Mouse (Mus musculus) testis, postnatal 10 days (tissue): ENCODE results near the gene Mrtfb.

Experiments used
- DNase-seq: peaks from one replicate; pipeline ENCODE4 v3.0.0; 2021; ENCODE audit warnings: low spot score

Mrtfb gene

DNA sequence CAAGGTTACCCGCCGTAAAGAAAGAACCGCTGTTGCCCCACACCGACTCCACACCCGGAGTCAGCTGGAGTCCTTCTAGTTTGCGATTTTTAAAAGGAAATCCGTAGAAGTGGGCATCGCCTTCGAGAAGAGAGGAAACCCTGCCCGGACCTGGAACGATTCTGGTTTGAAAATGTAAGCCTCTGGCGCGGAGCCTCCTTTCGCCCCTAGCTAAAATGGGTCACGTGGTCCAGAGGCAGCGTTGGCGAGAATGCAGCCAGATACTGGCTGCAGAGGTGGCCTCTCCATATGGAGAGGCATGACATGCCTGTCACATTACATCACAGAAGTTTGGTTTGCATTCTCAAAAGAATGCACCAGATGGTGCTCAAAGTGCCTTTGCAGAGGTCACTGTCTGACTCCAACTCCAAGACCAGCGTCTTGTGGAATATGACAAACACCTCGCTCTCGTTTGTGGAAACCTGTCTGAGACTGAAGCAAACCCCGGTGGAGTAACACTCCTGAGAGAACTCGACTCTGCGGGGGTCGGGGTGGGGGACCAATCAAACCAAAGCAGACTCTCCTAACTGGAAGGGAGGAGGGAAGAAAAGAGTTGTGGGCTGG lies 181.6 kb downstream of the Mrtfb start:
- DNase-seq, result peak; percentile 68

DNA sequence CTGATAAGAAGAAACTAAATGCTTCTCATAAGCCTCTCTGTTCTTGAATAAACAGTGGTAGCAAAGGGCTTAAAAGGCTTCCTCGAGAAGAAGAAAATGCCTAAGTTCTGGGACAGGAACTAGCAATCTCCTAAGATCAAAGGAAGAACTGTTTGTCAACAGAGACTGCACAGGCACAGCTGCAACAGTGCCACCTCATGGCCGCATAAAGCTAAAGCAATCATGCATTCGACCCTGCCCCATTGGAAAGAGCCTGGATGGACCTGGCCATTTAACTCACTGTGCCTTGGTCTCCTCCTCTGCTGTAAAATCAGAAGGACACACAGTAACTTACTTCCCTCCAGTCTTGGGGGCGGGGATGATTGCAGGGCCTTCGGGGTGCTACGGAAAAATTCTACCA lies 184.2 kb downstream of the Mrtfb start:
- DNase-seq, result peak; percentile 76

DNA sequence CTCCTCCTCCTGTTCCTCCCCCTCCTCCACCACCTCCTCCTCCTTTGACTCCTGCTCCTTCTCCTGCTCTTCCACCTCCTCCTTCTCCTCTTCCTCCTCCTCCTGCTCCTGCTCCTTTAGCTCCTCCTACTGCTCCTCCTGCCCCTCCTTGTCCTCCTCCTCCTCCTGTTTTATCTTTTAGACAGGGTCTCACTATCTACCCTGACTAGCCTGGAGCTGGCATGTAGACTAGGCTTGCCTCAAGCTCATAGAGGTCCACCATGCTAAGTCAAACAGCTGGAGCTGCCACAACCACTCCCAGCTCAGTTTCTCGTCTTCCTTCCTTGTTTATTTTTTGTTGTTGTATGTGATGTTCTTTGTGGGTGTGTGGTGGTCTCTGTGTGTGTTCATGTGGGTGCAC lies 187.5 kb downstream of the Mrtfb start:
- no peak for DNase-seq

DNA sequence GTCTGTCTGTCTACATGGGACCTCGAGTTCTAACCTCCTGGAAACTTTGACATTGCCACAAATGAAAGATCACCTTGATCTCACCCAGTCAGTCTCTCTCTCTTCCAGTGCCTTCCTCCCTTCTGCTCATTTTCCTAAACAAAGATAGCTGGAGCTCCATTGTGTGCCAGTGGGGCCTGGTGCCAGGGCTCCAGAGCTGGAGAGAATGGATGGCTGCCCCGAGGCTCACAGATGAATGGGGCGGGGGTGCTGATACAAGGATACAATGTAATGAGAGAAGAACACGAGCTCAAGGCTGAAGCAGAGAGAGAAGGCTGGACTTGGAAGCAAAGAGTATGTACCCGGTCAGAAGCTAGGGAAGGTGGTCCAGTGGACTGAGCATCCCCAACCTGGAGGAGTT lies 189.2 kb downstream of the Mrtfb start:
- DNase-seq, result peak; percentile 80

DNA sequence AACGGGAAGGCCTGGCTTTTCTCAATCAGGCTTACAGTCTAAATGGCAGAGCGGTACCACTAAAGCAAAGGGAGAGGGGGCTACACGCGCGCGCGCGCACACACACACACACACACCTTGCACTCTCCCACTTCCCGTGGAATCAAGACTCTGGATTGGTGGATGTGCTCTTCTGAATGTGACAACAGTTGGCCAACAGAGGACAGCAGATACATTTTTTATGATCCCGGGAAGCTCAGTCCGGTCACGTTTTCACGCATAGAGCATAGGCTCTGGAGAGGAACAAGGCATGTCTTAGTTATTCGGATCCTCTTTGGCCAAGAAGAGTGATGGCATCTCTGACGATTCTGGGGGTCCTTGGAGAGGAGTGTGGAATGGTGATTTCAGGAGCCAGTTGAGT lies 190.2 kb downstream of the Mrtfb start:
- no peak for DNase-seq

DNA sequence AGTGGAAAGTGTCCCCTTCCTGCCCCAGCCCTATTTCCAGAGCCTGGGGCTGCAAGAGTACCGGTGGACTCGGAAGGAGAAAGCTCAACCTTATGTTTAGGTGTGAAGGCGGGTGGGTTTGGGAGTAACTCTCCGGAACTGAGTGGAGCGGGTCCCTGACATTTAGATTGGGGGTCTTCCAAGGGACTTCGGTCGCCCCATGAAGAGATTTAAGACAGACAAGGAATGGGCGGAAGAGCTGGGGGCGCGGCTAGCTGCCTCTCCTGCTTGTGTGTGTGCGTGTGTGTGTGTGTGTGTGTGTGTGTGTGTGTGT lies 190.6 kb downstream of the Mrtfb start:
- DNase-seq, result no peak

DNA sequence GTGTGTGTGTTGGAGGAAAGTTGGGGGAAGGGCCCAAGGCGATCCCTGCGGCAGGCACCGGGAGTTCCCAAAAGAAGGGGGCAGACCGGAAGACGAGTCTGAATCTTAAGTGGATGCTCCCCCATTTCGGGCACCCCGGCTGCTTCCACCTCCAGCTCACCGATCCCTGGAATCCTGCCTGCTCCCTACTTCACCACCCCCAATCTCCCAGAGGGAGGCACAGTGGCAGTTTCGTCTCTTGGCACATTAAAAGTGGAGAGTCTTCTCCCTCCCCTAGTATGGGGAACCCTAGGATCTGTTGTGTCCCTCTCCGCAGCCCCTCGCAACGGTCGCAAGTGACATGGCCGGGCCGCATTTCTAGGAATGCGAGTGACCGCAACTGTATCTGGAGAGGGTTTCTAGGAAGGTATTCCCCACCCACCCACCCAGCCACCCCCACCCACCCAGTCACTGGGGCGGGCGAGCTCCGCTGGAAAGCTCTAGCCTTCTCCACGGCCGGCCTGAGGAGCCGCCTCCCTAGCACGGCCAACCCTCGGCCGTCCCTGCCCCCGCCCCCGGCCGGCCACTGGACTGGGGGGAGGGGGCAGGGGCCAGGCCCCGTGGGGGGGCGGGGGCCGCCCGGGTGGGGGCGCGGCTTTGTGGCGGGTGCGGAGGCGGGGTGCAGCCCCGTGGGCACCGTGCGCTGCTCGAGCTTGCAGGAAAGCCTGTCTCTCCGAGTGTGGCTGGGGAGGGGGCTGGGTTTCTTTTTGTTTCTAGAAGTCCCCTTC lies 191.2 kb downstream of the Mrtfb start:
- peak; percentile 85 for DNase-seq

DNA sequence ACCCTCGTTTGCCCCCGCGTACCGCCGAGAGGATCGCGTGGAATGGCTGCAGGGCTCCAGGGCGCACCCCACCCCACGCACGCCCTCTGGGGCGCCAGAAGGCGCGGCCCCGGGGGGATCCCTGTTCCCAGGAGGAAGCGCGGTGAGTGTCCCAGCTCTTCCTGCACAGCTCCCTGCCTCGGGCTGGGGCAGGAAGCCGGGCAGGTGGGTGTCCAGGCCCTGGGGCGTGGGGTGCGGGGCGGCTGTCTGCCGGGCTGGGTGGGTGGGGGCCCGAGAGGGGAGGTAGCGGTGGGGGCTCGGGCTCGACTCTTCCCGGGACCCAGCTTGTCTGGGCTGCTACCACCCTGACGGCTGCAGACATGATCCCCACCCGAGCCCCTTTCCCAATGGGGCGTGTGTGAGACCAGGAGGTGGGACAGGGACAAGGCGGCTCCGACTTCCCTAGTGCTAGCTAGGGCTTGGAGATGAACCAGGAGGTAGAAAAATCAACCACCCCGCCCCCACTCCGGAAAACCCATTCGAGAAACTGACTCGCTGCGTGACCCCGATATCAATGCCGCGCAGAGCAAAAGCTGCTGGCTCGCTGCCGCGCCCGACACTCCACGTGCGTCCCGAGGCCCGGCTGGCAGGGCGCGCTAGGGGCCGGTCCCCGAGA lies 191.9 kb downstream of the Mrtfb start:
- peak; percentile 81 for DNase-seq

DNA sequence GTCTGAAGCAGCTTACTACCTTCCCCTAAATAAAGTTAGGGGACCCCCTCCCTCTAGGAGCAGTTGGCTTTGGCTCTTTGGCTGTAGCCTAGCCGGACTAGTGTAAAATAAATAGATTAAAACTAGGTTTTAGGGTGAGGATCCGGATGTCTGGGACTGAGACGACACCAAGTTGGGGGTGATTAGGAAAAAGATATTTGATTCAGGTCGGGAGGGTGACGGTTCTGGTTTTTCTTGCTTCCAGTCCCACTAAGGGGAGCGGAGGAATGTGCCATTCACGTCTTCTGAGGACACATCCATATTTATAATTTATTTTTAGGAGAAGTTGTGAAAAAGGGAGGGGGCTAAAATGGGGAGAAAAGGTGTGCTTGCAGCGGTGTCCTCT lies 192.4 kb downstream of the Mrtfb start:
- DNase-seq, result no peak

DNA sequence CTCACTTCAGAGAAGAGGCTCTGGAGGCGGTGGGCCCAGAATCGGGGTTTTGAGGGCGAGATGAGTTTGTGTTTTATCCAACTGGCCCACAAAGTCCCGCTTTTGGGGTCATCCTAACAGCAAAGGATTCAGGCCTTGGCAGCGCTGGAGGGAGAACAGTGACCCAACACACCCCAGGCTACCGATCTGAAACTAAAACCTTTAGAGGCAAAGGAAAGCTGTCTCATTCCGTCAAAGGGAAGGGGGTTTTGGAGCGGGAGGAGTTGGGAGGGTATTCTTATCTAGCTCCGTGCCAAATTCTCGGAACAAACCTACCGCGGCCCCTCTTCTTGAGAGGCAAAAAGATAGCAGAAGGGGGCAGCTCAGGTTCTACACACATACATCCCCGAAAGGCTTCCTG lies 193.2 kb downstream of the Mrtfb start:
- no peak for DNase-seq

DNA sequence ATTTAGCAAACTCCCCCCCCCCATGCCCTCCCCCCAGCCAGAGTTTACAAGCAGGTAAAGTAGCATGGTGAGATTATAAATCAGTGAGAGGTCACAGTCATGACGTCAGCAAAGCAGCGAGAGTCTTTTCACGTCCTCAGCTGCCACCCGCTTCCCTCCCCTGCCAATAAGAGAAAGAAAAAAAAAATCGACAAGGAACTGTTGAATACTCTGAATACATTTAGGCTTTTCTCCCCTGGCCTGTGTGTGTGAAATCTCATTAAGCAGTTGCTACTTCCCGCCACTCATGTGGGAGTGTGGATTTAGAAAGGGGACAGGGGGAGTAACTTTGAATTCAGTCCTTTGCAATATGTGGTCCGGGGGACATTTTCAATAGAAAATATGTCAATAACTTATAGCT lies 194.6 kb downstream of the Mrtfb start:
- no peak for DNase-seq

DNA sequence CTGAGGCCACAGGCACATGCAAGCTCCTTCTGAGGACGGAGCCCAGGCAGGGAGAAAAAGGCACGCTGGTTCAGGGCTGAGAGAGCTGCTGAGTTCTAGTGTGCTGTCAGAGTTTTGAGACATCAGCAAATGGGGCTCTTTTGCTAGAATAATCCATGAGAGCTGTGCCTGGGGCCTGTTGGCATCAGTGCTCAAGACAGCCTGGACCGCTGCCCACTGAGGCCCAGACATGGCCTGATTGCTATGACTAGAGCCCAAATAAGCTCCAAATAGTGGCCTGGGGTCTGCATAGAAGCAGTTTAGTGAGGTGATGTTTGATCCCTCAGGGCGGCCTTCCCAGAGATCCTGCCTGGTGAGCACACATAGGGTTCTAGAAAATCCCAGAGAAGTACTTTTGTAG lies 195.7 kb downstream of the Mrtfb start:
- DNase-seq, result no peak

DNA sequence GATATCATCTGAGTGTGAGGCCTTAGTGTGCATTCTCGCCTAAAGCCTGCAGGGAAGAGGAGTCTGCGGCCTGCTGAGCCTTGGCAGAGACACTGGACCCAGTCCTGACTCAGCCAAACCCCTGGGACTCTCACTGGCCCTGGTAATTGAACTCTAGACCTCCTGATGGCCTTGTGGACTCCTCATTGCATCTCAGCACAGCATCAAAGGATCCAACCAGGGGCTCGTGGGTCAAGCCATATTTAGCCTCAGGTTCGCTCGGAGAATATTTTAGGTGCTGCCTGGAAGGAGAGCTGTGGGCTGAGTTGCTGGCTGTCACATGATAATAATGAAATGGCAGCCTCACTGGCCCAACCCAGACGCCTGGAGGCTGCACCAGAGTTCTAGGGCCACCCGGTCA lies 196.4 kb downstream of the Mrtfb start:
- DNase-seq, result no peak

DNA sequence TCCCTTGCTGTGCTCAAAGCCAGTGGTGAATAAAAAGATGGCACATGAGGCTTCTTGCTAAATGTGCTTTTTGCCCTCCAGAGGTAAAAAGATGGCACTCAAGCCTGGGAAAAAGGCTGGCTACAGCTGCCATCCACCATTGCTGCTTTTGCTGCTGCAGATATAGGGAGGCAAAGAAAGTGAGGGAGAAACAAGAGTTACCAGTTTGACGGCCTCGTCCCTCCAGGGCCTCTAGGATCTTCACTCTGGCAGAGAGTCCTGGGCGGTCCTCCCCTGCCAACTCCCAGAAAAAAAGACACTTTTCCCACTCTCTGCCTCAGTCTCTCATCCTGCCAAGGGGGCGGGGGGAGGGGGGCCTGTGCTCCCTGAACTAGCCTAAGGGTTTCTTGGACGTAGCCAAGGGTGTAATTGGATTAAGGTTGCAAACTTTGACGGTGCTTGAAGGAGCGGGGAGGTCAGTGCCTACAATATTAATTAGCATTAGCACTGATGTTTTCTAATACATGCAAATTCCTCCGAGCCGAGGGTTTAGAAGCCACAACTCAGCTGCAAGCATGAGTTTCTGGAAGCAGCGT lies 197.8 kb downstream of the Mrtfb start:
- DNase-seq, result no peak

DNA sequence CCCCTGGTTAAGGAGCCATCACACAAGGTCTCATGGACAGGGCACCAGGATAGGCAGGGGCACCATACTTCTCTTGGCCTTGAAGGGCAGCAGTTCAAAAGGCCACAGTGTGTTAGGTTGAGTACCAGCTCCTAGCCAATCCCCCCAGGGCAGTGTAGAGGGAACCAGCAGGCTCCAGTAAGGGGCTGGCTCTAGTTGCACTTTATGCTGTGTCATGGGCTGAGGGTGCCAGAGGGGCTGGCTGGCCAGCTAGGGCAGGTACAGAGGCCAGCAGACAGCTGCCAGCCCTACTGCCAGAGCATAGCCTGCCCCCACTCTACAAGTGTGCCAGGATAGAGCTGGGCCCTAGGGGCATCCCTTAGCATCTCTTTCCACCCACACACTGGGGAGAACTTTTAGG lies 199.3 kb downstream of the Mrtfb start:
- no peak for DNase-seq

DNA sequence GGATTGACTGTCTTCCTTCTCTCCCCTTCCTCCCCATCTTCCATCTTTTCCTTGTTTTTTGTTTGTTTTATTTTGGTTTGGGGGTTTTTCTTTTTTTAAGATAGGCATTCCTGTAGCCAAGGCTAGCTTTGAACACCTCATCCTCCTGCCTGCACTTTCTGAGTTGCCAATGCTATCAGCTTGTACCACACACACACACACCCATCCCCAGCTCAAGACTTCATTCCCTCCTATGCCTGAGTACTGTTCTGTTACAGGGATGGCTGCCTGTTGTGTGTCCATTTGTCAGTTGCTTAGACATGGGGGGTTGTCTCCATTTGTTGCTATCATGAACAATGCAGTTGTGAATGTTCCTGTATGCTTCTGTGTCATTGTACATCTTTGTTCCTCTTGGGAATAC lies 202.3 kb downstream of the Mrtfb start:
- DNase-seq, result no peak

DNA sequence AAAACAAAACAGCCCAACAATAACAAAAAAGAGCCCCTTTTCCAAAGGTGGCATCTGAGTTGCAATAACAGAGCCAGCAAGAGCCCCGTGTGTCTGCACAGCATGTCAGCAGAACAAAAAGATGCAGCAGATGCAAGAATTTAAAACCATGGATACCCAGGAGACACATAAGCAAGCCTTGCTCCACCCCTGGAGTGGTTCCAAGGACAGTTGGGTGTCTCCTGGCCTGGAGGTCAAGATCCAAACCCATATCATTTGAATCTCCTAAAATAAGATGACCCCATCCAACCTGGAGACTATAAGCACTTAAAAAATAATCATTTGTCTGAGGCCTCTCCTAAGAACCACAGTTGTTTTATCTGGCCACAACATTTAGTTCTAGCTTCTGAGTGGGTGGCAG lies 203.8 kb downstream of the Mrtfb start:
- no peak for DNase-seq

DNA sequence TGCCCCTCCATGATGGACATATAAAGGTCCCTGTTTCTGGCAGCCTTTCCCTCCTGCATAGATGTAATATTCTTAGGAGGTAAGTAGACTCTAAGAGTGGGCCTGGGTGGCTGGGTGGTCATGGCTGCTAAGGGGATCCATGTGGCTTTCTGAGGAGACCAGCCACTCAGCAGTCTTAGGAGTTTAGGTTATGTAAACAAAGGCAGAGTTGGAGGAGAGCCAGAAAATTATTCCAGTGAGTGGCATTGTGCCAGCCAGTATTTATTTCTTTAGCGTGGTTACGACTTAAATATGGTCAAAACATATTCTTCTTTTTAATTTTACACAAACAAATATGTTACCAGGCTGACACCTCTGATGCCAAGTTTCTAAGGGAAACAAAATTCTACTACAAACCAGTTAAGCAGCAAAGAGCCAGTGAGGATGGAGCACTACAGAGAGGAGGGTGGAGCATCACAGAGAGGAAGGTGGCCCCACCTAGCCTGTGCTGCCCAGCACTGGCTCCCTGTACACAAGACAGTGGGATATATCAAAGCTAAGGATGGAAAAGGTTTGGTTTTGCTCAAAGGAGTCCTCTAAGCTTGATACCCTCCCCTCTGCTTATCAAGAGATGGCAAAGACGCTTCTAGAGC lies 204.6 kb downstream of the Mrtfb start:
- no peak for DNase-seq

DNA sequence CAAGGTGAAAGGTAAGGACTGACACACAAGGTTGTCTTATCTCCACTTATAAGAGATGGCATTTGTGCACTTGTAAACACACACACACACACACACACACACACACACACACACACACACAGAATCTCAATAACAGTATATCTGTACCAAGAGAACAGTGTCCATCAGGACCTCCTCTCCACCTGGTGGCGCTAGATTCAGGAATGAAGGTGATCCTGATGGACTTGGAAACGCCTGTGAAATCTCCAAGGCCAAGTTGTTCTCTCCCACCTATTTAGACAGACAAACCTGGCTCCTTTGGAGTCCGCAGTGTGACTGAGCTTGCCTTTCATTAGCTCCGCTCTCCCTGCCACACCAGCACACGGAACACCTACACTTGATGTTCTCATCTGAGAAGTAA lies 208.4 kb downstream of the Mrtfb start:
- DNase-seq, result peak; percentile 65
